Mouse (Mus musculus) embryonic facial prominence, embryonic 14.5 days (tissue): ENCODE results near the gene Rbm45. TPM values are rescaled to one million over a fixed set of nuclear protein-coding genes. Genes with fewer than 3 reads are reported as not detected.

Source experiments
- ATAC-seq: fragments of 200-750 bp; cut with Nextera tagmentation; 2 replicates; pipeline ENCODE4 v1.8.0; 2017; ENCODE audit warnings: low read depth, moderate number of reproducible peaks, moderate TSS enrichment
- DNase-seq: peaks from one replicate; pipeline ENCODE4 v3.0.0-alpha.2; 2015; ENCODE audit warnings: low spot score
- H3K27ac ChIP-seq: fragments of 300-500 bp; sonication (generic); replicated peaks from 2 replicates; pipeline ENCODE4 v1.5.1; 2014; ENCODE audit warnings: low read depth, mild to moderate bottlenecking, low read length, moderate library complexity
- H3K27me3 ChIP-seq: fragments of 300-500 bp; sonication (generic); replicated peaks from 2 replicates; pipeline ENCODE4 v1.6.1; 2014; ENCODE audit warnings: low read length; ENCODE audit not compliant: control insufficient read depth, insufficient read depth
- H3K36me3 ChIP-seq: fragments of 300-500 bp; sonication (generic); 2 replicates; pipeline ENCODE4 v1.6.1; 2014; ENCODE audit warnings: low read length, mixed read lengths; ENCODE audit not compliant: control insufficient read depth, insufficient read depth
- H3K4me1 ChIP-seq: fragments of 300-500 bp; sonication (generic); 2 replicates; pipeline ENCODE4 v1.6.1; 2014; ENCODE audit warnings: antibody characterized with exemption, low read length; ENCODE audit not compliant: control insufficient read depth, insufficient read depth
- H3K4me2 ChIP-seq: fragments of 300-500 bp; sonication (generic); 2 replicates; pipeline ENCODE4 v1.6.1; 2014; ENCODE audit warnings: low read depth, mild to moderate bottlenecking, low read length, moderate library complexity, mixed read lengths
- H3K4me3 ChIP-seq: fragments of 300-500 bp; sonication (generic); 2 replicates; pipeline ENCODE4 v1.5.1; 2014; ENCODE audit warnings: low read depth, mild to moderate bottlenecking, low read length
- H3K9ac ChIP-seq: fragments of 300-500 bp; sonication (generic); 2 replicates; pipeline ENCODE4 v1.6.1; 2014; ENCODE audit warnings: low read depth, mild to moderate bottlenecking, low read length, moderate library complexity, mixed read lengths
- H3K9me3 ChIP-seq: fragments of 300-500 bp; sonication (generic); 2 replicates; pipeline ENCODE4 v1.6.1; 2016; ENCODE audit warnings: low read length; ENCODE audit not compliant: control insufficient read depth
- WGBS: fragments of 180-500 bp; shearing (Covaris S2); extraction: QIAGEN DNeasy Blood & Tissue Kit; methylation state at CpG from one replicate; pipeline ENCODE4 v1.1.7; 2014; 5-methylcytosine and 5-hydroxymethylcytosine counted together
- polyA plus RNA-seq: library from polyadenylated mRNA; unstranded; fragments of >200 nt; fragmentation: Nextera tagmentation; extraction: Ambion mirVana; gene quantifications from 2 replicates; pipeline ENCODE4 v1.2.1, GENCODE M21; 2014

Gene Rbm45
- polyA plus RNA-seq, 1 experiment from 2014 or later: 16.0 TPM

DNA sequence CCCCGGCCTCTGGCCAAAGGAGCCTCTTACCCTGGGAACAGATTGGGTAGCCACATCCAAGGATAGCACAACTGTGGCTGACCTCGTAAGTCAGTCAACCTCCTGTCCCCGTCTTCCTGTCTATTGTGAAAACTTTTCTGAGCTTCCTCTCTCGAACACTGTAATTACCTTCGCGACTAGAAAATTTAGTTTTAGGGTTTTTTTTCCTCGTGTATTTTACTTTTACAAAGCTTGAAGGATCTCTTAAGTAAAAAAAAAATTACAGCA is 805 bp downstream of the Rbm45 start:
- H3K4me3 ChIP-seq: peak overlapping the region; percentile 97
- no peaks in the 10 kb centered on the region for H3K27me3 ChIP-seq
- no peak overlapping the region for H3K27ac ChIP-seq
- WGBS: 3% methylated on average over 7 of the region's 7 CpGs
- DNase-seq (no peak), ATAC-seq (no peak)
- peaks cover 6% of the 10 kb centered on the region; the same call in 1 of the 2 replicates for H3K4me1 ChIP-seq
- peaks cover 24% of the 10 kb centered on the region; the same call in 1 of the 2 replicates for H3K36me3 ChIP-seq
- peak overlapping the region; percentile 77 for H3K4me2 ChIP-seq
- peak overlapping the region; percentile 85 for H3K9ac ChIP-seq
- H3K9me3 ChIP-seq: no peaks in the 10 kb centered on the region

DNA sequence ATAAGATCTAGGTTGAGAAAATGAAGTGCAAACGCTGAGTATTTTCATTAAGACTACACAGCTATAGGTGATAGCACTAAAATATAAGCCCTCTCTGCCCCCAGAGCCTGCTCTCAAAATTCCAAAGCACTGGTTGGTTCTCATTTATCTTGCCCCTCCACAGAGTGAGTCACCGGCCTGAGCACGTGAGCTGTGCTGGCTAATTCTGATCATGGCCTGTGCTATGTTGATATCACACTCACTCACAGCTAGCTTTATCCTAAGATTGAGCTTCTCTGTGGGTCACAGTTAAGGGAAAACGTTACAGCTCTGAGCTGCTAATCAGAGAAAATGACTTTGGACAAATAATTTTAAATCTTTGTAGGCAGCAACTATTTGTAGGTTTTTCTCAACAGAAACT is 2.5 kb downstream of the Rbm45 start:
- H3K4me1 ChIP-seq: peaks cover 6% of the 10 kb centered on the region; the same call in 1 of the 2 replicates
- no peak overlapping the region for H3K27ac ChIP-seq
- ATAC-seq: no peak
- H3K4me2 ChIP-seq: no peak overlapping the region
- 86% methylated on average over 4 of the region's 4 CpGs for WGBS
- H3K36me3 ChIP-seq: peaks cover 37% of the 10 kb centered on the region
- no peak overlapping the region for H3K9ac ChIP-seq
- H3K4me3 ChIP-seq: no peak overlapping the region
- H3K27me3 ChIP-seq: no peaks in the 10 kb centered on the region
- no peak for DNase-seq
- no peaks in the 10 kb centered on the region for H3K9me3 ChIP-seq

DNA sequence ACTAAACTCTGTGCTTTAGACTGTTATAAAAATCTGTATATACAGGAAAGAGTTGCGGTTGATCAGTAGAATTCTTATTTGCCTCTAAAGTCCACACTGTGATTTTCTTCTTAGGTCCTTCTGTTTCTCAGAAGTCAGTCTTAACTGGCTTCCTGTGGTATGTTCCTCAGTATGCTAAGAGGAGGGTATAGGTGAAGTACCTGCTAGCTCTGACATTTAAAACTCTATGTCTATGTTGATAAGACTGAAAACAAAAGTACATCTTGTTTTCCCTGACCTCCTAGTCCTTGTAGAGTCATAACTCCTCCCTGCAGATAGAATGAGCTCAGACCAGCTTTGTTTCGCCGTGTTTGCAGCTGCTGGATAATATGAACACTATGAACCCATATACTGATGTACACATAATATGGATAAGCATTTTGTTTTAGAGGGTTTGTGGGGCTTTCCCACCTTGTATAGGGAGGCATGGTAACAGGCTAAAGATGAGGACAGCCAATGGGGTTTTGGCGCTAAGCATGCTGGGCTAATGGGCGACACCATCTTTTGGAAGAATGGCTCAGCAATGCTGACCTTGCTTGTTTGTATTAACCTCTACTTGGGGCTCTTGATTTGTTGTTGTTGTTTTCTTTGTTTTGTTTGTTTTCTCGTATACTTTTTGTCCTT is 4.9 kb downstream of the Rbm45 start:
- peaks cover 62% of the 10 kb centered on the region for H3K36me3 ChIP-seq

DNA sequence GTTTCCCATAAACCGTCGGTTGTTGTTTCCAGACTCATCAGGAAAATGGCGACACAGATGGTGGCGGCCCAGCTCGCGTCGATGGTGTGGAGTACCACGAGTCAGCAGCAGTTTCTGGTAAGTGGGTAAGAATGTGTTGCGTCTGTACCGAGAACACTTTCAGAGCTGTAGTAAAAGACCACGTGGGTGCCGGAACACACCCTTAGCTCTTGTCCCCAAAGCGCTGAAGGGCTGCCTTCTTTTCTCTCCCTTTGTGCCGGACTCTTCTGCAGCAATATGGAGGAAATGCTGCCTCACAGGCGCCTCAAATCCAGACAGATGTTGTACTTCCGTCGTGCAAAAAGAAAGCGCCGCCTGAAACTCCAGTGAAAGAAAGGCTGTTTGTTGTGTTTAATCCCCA is 8.9 kb downstream of the Rbm45 start:
- no peak overlapping the region for H3K4me2 ChIP-seq
- H3K4me3 ChIP-seq: no peak overlapping the region
- 96% methylated on average over 19 of the region's 19 CpGs for WGBS
- H3K9me3 ChIP-seq: no peaks in the 10 kb centered on the region
- no peaks in the 10 kb centered on the region for H3K4me1 ChIP-seq
- ATAC-seq: no peak
- H3K36me3 ChIP-seq: peaks cover 87% of the 10 kb centered on the region
- no peaks in the 10 kb centered on the region for H3K27me3 ChIP-seq
- no peak overlapping the region for H3K27ac ChIP-seq
- DNase-seq: no peak
- no peak overlapping the region for H3K9ac ChIP-seq

More for the DNA sequence above, 4.9 kb downstream of the Rbm45 start:
- no peaks in the 10 kb centered on the region for H3K27me3 ChIP-seq
- ATAC-seq: no peak
- WGBS: 85% methylated on average over 6 of the region's 6 CpGs
- no peaks in the 10 kb centered on the region for H3K9me3 ChIP-seq
- no peak for DNase-seq
- H3K4me1 ChIP-seq: peaks cover 6% of the 10 kb centered on the region; the same call in 1 of the 2 replicates
- no peak overlapping the region for H3K4me2 ChIP-seq
- H3K4me3 ChIP-seq: no peak overlapping the region
- H3K9ac ChIP-seq: no peak overlapping the region
- H3K27ac ChIP-seq: no peak overlapping the region

DNA sequence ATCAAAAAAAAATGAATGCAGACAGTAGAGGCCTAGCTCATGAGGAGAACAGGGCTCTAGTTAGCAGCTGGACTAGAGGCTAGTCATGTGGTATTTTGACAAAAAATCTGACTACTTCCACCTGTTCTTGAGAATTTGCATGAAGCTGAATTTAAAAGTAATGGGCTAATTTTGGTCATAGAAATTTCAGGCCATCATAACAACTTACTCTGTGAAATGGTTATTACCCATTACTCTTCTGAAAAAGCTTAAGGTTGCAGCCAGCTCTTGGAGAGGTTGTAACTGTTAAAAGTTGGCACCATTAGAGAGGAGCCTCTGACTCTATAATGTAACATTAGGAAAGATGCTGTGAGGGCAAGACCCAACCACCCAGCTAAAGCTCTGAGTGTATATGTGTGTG is 16.7 kb downstream of the Rbm45 start:
- DNase-seq (no peak), ATAC-seq (no peak)
- H3K4me2 ChIP-seq: no peak overlapping the region
- H3K4me1 ChIP-seq: no peaks in the 10 kb centered on the region
- H3K9me3 ChIP-seq: no peaks in the 10 kb centered on the region
- H3K27ac ChIP-seq: no peak overlapping the region
- H3K36me3 ChIP-seq: peaks cover 33% of the 10 kb centered on the region
- H3K27me3 ChIP-seq: no peaks in the 10 kb centered on the region
- no peak overlapping the region for H3K9ac ChIP-seq
- H3K4me3 ChIP-seq: no peak overlapping the region

DNA sequence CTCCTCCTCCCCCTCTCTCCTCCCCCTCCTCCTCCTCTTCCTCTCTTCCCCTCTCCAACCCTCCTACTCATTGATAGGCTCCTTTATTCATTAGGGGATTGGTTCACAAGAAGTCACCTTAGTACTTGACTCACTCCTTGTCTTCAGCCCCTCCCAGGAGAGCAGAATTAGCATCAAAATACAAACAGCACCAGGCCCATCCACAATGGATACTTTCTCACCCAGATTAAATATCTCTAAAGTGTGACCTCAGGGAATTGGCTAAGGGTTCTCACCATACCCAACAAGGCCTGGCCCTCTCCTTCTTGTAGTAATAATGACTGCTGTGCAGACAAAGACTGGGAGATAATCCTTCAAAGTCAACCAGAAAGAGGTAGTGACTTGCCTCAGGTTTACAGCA is 30.4 kb downstream of the Rbm45 start:
- 0 out of 2 replicates have a peak, but pooled peaks cover under 1% of the 10 kb centered on the region for H3K4me1 ChIP-seq
- H3K4me3 ChIP-seq: no peak overlapping the region
- peaks cover 6% of the 10 kb centered on the region; the same call in 1 of the 2 replicates for H3K27me3 ChIP-seq
- H3K9me3 ChIP-seq: no peaks in the 10 kb centered on the region
- H3K36me3 ChIP-seq: no peaks in the 10 kb centered on the region
- DNase-seq: no peak
- H3K27ac ChIP-seq: no peak overlapping the region
- no peak overlapping the region for H3K4me2 ChIP-seq
- no peak overlapping the region for H3K9ac ChIP-seq
- no peak for ATAC-seq

DNA sequence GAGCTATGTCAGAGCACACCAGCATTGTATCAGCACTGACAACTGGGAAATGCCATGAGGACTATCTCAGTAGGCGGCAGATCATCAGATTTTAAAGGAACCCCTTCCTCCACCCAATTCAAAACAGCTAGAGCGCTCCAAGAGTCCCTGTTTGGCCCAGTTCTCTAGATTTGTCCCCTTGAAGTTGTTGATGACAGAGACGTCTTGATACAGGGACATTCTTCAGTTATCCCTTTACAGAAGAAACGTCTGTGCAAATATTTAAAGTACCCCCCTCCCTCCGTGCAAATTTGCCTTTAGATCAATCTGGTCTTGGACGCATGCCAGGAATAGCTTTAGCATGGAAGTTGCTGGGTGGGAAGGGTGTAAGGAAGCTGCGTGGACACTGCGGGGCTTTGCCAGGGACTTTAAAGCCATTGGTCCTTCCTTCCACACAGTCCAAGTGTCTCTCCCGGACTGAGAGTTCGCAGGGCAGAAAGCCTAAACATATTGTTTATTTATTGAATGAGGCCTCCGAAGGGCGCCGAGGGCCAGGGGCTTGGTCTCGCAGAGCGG is 35.9 kb downstream of the Rbm45 start:
- H3K4me2 ChIP-seq: peak overlapping the region; percentile 94
- peaks cover 10% of the 10 kb centered on the region for H3K4me1 ChIP-seq
- H3K36me3 ChIP-seq: no peaks in the 10 kb centered on the region
- H3K4me3 ChIP-seq: peak overlapping the region; percentile 94
- 4% methylated on average over 15 of the region's 15 CpGs for WGBS
- H3K9ac ChIP-seq: peak overlapping the region; percentile 83
- H3K27ac ChIP-seq: no peak overlapping the region
- DNase-seq (peak; percentile 58), ATAC-seq (peak; percentile 8; the same call in 1 of the 2 replicates)
- no peaks in the 10 kb centered on the region for H3K9me3 ChIP-seq
- H3K27me3 ChIP-seq: peaks cover 6% of the 10 kb centered on the region; the same call in 1 of the 2 replicates

DNA sequence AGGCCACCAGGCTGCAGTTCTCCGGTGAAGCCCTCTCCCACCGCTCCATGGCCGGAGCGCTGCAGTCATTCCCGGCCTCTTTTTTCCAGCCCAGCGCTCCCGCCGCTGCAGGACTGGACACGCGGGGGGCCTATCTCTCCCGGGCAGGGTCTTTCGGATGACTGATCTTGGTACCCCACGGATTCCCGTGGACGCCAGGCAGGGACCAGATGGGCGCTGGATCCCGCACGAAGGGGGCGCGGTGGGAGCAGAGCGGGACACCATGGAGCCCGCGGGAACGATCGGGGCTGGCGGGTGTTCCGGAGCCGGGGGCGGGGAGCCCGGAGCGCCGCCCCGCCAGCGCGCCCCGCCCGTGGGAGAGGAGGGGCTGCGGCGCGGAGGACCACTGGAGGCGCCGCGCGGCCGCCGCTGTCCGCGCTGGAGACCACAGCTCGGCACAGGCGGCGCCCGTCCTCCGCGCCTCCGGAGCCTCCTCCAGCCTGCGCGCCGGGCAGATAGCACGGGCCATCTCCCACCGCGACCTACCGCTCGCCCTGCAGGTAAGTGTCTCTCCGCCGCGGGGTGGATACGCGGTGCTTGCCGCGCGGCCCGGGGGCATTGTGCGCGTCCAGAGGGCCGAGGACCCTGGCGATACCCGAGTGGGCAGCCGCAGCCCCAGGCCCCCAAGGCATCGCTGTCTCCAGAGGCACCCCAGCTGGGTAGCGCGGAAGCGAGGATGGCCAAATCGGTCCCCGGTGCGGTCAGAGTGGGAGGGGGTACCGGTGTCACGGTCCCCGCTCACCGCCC is 36.6 kb downstream of the Rbm45 start, which contains the start of gene Osbpl6:
Gene Osbpl6, plus strand, starts transcription at position 358 of the 786 bp plus-strand sequence.
- H3K4me1 ChIP-seq: peaks cover 10% of the 10 kb centered on the region
- WGBS: under 1% methylated on average over 31 of the region's 89 CpGs
- H3K4me2 ChIP-seq: peak within 1 kb of the TSS; percentile 94
- peaks cover 6% of the 10 kb centered on the region; the same call in 1 of the 2 replicates for H3K27me3 ChIP-seq
- H3K27ac ChIP-seq: peak within 1 kb of the TSS; percentile 79
- H3K9ac ChIP-seq: peak within 1 kb of the TSS; percentile 83
- ATAC-seq: peak; percentile 95
- H3K4me3 ChIP-seq: peak within 1 kb of the TSS; percentile 94
- DNase-seq: peak; percentile 90
- no peaks in the 10 kb centered on the region for H3K36me3 ChIP-seq
- H3K9me3 ChIP-seq: no peaks in the 10 kb centered on the region
